28 mouse cellular contexts compared by ENCODE assay signal in genomic region chr2:93172460-93172859, GRCm38 (mm10). TPM values are rescaled to one million over a fixed set of nuclear protein-coding genes. Genes with fewer than 3 reads are reported as not detected.
DNase-seq lines count a peak whose midpoint lies in the region; ATAC-seq lines count a peak whose summit lies in the region.
"Had no signal": no experiment of that assay in that cellular context is flagged by ENCODE, and none has a peak within 500 bp of the region (broad histone marks: within the 10 kb centered on the region; RNA-seq: fewer than 3 reads in every experiment).

No protein-coding gene starts in this region.

- no peaks in the 10 kb centered on the region for H3K36me3 ChIP-seq in hindbrain, embryonic 12.5 days
- no peaks in the 10 kb centered on the region for H3K36me3 ChIP-seq in hindbrain, embryonic 11.5 days (ENCODE audit: control insufficient read depth, insufficient read depth, low read length)
- H3K36me3 ChIP-seq in embryonic facial prominence, embryonic 10.5 days (replicated peaks), result no peaks in the 10 kb centered on the region
- H3K36me3 ChIP-seq in intestine, embryonic 16.5 days (ENCODE audit: control insufficient read depth, insufficient read depth, low read length), result no peaks in the 10 kb centered on the region
- H3K36me3 ChIP-seq in kidney, embryonic 14.5 days (ENCODE audit: control insufficient read depth, insufficient read depth, low read length), result no peaks in the 10 kb centered on the region
- H3K36me3 ChIP-seq: embryonic facial prominence, embryonic 12.5 days; heart, embryonic 10.5 days; heart, embryonic 15.5 days; hindbrain, embryonic 15.5 days; midbrain, embryonic 13.5 days; neural tube, embryonic 15.5 days had no signal

- H3K9me3 ChIP-seq in hindbrain, embryonic 12.5 days (replicated peaks), result no peaks in the 10 kb centered on the region
- H3K9me3 ChIP-seq in hindbrain, embryonic 11.5 days (ENCODE audit: control insufficient read depth, low read length), result no peaks in the 10 kb centered on the region
- no peaks in the 10 kb centered on the region for H3K9me3 ChIP-seq in embryonic facial prominence, embryonic 10.5 days
- no peaks in the 10 kb centered on the region for H3K9me3 ChIP-seq in intestine, embryonic 16.5 days (ENCODE audit: control insufficient read depth, low read length)
- H3K9me3 ChIP-seq in kidney, embryonic 14.5 days (ENCODE audit: control insufficient read depth, low read length), result no peaks in the 10 kb centered on the region
- H3K9me3 ChIP-seq: embryonic facial prominence, embryonic 12.5 days; heart, embryonic 10.5 days; heart, embryonic 15.5 days; hindbrain, embryonic 15.5 days; midbrain, embryonic 13.5 days; neural tube, embryonic 15.5 days had no signal

- no peak overlapping the region for H3K27ac ChIP-seq in hindbrain, embryonic 12.5 days
- no peak overlapping the region for H3K27ac ChIP-seq in hindbrain, embryonic 11.5 days (ENCODE audit: low read depth, low read length)
- 0 out of 2 replicates have a peak overlapping the region, but pooled peaks have one; percentile 51 for H3K27ac ChIP-seq in embryonic facial prominence, embryonic 10.5 days (replicated peaks)
- no peak overlapping the region for H3K27ac ChIP-seq in intestine, embryonic 16.5 days (ENCODE audit: low read length)
- no peak overlapping the region for H3K27ac ChIP-seq in kidney, embryonic 14.5 days (ENCODE audit: low read depth, low read length)
- H3K27ac ChIP-seq: embryonic facial prominence, embryonic 12.5 days; heart, embryonic 10.5 days; heart, embryonic 15.5 days; hindbrain, embryonic 15.5 days; liver, embryonic 14.5 days; midbrain, embryonic 13.5 days; neural tube, embryonic 15.5 days had no signal

- H3K4me3 ChIP-seq in hindbrain, embryonic 12.5 days, result no peak overlapping the region
- no peak overlapping the region for H3K4me3 ChIP-seq in hindbrain, embryonic 11.5 days (ENCODE audit: low read depth, low read length)
- H3K4me3 ChIP-seq in embryonic facial prominence, embryonic 10.5 days, result no peak overlapping the region
- no peak overlapping the region for H3K4me3 ChIP-seq in intestine, embryonic 16.5 days (ENCODE audit: low read length)
- H3K4me3 ChIP-seq in kidney, embryonic 14.5 days (ENCODE audit: low read length), result no peak overlapping the region
- H3K4me3 ChIP-seq: embryonic facial prominence, embryonic 12.5 days; heart, embryonic 10.5 days; heart, embryonic 15.5 days; hindbrain, embryonic 15.5 days; midbrain, embryonic 13.5 days; neural tube, embryonic 15.5 days had no signal

- 0 out of 2 replicates have a peak overlapping the region, but pooled peaks have one; percentile 8 for H3K9ac ChIP-seq in hindbrain, embryonic 12.5 days
- H3K9ac ChIP-seq in hindbrain, embryonic 11.5 days (ENCODE audit: low read depth, low read length), result no peak overlapping the region
- H3K9ac ChIP-seq in intestine, embryonic 16.5 days (ENCODE audit: low read depth, low read length), result no peak overlapping the region; the same call in 1 of the 2 replicates
- no peak overlapping the region for H3K9ac ChIP-seq in kidney, embryonic 14.5 days (ENCODE audit: low read depth, low read length)
- H3K9ac ChIP-seq: embryonic facial prominence, embryonic 12.5 days; heart, embryonic 15.5 days; hindbrain, embryonic 15.5 days; liver, embryonic 14.5 days; lung, embryonic 14.5 days; midbrain, embryonic 13.5 days; neural tube, embryonic 15.5 days had no signal

- peaks cover 62% of the 10 kb centered on the region for H3K4me1 ChIP-seq in hindbrain, embryonic 12.5 days
- peaks cover 32% of the 10 kb centered on the region for H3K4me1 ChIP-seq in hindbrain, embryonic 11.5 days (replicated peaks; ENCODE audit: control insufficient read depth, insufficient read depth, low read length)
- peaks cover 57% of the 10 kb centered on the region for H3K4me1 ChIP-seq in embryonic facial prominence, embryonic 10.5 days
- peaks cover 49% of the 10 kb centered on the region for H3K4me1 ChIP-seq in intestine, embryonic 16.5 days (ENCODE audit: control insufficient read depth, insufficient read depth, low read length)
- H3K4me1 ChIP-seq in kidney, embryonic 14.5 days (ENCODE audit: control insufficient read depth, insufficient read depth, low read length), result peaks cover 18% of the 10 kb centered on the region

- WGBS in hindbrain, embryonic 12.5 days, result 40% methylated on average over 5 of the region's 5 CpGs
- WGBS in hindbrain, embryonic 11.5 days, result 48% methylated on average over 5 of the region's 5 CpGs
- WGBS in embryonic facial prominence, embryonic 10.5 days, result 36% methylated on average over 5 of the region's 5 CpGs
- WGBS in intestine, embryonic 16.5 days, result 37% methylated on average over 5 of the region's 5 CpGs
- 35% methylated on average over 5 of the region's 5 CpGs for WGBS in kidney, embryonic 14.5 days

- no peak overlapping the region for H3K4me2 ChIP-seq in hindbrain, embryonic 12.5 days (replicated peaks)
- no peak overlapping the region for H3K4me2 ChIP-seq in hindbrain, embryonic 11.5 days (replicated peaks; ENCODE audit: low read depth, low read length)
- H3K4me2 ChIP-seq in intestine, embryonic 16.5 days (ENCODE audit: low read depth, low read length), result no peak overlapping the region
- no peak overlapping the region for H3K4me2 ChIP-seq in kidney, embryonic 14.5 days (replicated peaks; ENCODE audit: low read depth, low read length)
- H3K4me2 ChIP-seq: embryonic facial prominence, embryonic 12.5 days; heart, embryonic 15.5 days; hindbrain, embryonic 15.5 days; lung, embryonic 14.5 days; midbrain, embryonic 13.5 days; neural tube, embryonic 15.5 days had no signal

- no peaks in the 10 kb centered on the region for H3K27me3 ChIP-seq in hindbrain, embryonic 12.5 days
- no peaks in the 10 kb centered on the region for H3K27me3 ChIP-seq in hindbrain, embryonic 11.5 days (ENCODE audit: control insufficient read depth, insufficient read depth, low read length)
- peaks cover 58% of the 10 kb centered on the region for H3K27me3 ChIP-seq in embryonic facial prominence, embryonic 10.5 days (replicated peaks; ENCODE audit: low read depth, poor library complexity, severe bottlenecking)
- no peaks in the 10 kb centered on the region for H3K27me3 ChIP-seq in intestine, embryonic 16.5 days (replicated peaks; ENCODE audit: control insufficient read depth, insufficient read depth, low read length)
- no peaks in the 10 kb centered on the region for H3K27me3 ChIP-seq in kidney, embryonic 14.5 days (ENCODE audit: control insufficient read depth, insufficient read depth, low read length)
- H3K27me3 ChIP-seq: embryonic facial prominence, embryonic 12.5 days; hindbrain, embryonic 15.5 days; midbrain, embryonic 13.5 days; neural tube, embryonic 15.5 days had no signal

- no peak for ATAC-seq in hindbrain, embryonic 12.5 days (ENCODE audit: low FRiP score)
- no peak for ATAC-seq in hindbrain, embryonic 11.5 days (ENCODE audit: low FRiP score)
- ATAC-seq in intestine, embryonic 16.5 days, result peak; percentile 55
- ATAC-seq in kidney, embryonic 14.5 days (ENCODE audit: low FRiP score, low TSS enrichment), result no peak
- ATAC-seq: activated CD4-positive, CD25-positive, alpha-beta regulatory T cell, adult 4 months; inflammation-experienced regulatory T-cells, adult 6 months; midbrain, embryonic 13.5 days had no signal

- DNase-seq in hindbrain, embryonic 11.5 days (ENCODE audit: low spot score), result no peak
- peak; percentile 62 for DNase-seq in thymus, postnatal 14 days
- DNase-seq in thymus, adult 18-20 months, result no peak
- DNase-seq in embryonic facial prominence, embryonic 10.5 days (ENCODE audit: low spot score), result peak; percentile 31
- DNase-seq: adrenal gland, adult 2 months; adrenal gland, postnatal 36 days; B cell, adult 2 months; cerebellum, adult 18-20 months; cerebellum, postnatal 10 days; gastrocnemius, postnatal 10 days; kidney, adult 8-10 months; kidney, postnatal 10 days; liver; lung, embryonic 14.5 days; retina, postnatal 1 day; right cerebral cortex, postnatal 14 days had no signal

RNA-seq across cellular contexts. Expression of gene Trp53i11, which starts 14.9 kb away (rescaled TPM):
- 142 and 180 TPM in 2 replicates for polyA plus RNA-seq in hindbrain, embryonic 12.5 days (2016; fragmentation: Nextera tagmentation; extraction: Ambion mirVana)
- polyA plus RNA-seq in hindbrain, embryonic 11.5 days (2014; fragmentation: Nextera tagmentation; extraction: Ambion mirVana), result 204 and 221 TPM in 2 replicates
- polyA plus RNA-seq in embryonic facial prominence, embryonic 10.5 days (2016; fragmentation: Nextera tagmentation; extraction: Ambion mirVana), result 72.5 and 95.2 TPM in 2 replicates
- polyA plus RNA-seq in intestine, embryonic 16.5 days (2015; fragmentation: Nextera tagmentation; extraction: Ambion mirVana), result 49.3 and 52.1 TPM in 2 replicates
- 26.4 and 46.6 TPM in 2 replicates for polyA plus RNA-seq in kidney, embryonic 14.5 days (2014; fragmentation: Nextera tagmentation; extraction: Ambion mirVana)

Comparison
In these comparisons a context has a peak if more than half of its experiments do, and no peak if none do; other contexts are left out.
1. DNase-seq: peak in thymus, postnatal 14 days (single experiment) and embryonic facial prominence, embryonic 10.5 days (single experiment); none in hindbrain, embryonic 11.5 days (single experiment) and thymus, adult 18-20 months (0 of 2).